Mouse (Mus musculus): ENCODE data around the gene Nck1.

- no peak for TF ChIP-seq CTCF (IDR thresholded peaks at IDR 0.05; ENCODE audit: control insufficient read depth, insufficient read depth, low read length)
- TF ChIP-seq POLR2A (IDR thresholded peaks at IDR 0.05; ENCODE audit: borderline replicate concordance, control insufficient read depth, low read depth, low read length) = no peak
These were observed 24.1 kb upstream of the Nck1 start for GRCm38 (mm10) chr9:100569798-100570625.

All from bone marrow, adult 2 months (tissue).